Mouse (Mus musculus) G1E (cell line): ENCODE results near the gene Mfsd12.

Experiments
- CTCF ChIP-seq: IDR thresholded peaks from 2 replicates; pipeline ENCODE4 v1.5.1; 2012; ENCODE audit warnings: low read depth, low read length, inconsistent platforms, mixed read lengths
- GATA1 ChIP-seq: IDR thresholded peaks from 2 replicates; pipeline ENCODE4 v1.6.1; 2012; ENCODE audit warnings: borderline replicate concordance, low read length, inconsistent platforms, mixed read lengths
- GATA2 ChIP-seq: IDR thresholded peaks from 2 replicates; pipeline ENCODE4 v1.6.1; 2012; ENCODE audit warnings: low read depth, low read length, inconsistent platforms, borderline replicate concordance
- TAL1 ChIP-seq: conservative IDR thresholded peaks from 2 replicates; pipeline ENCODE4 v1.6.1; 2012; ENCODE audit warnings: low read depth, low read length, inconsistent platforms, mixed read lengths

GRCm38 (mm10) chr10:81375322-81375721, 18.0 kb downstream of the Mfsd12 start:
- no peak for TF ChIP-seq CTCF
- no peak for TF ChIP-seq TAL1
- TF ChIP-seq GATA2 = no peak
- TF ChIP-seq GATA1 = no peak
